Mouse (Mus musculus): ENCODE results near the gene Msi2. TPM values are rescaled to one million over a fixed set of nuclear protein-coding genes. Genes with fewer than 3 reads are reported as not detected.

Gene Msi2
- polyA plus RNA-seq, 1 experiment, result 69.3 TPM

DNA sequence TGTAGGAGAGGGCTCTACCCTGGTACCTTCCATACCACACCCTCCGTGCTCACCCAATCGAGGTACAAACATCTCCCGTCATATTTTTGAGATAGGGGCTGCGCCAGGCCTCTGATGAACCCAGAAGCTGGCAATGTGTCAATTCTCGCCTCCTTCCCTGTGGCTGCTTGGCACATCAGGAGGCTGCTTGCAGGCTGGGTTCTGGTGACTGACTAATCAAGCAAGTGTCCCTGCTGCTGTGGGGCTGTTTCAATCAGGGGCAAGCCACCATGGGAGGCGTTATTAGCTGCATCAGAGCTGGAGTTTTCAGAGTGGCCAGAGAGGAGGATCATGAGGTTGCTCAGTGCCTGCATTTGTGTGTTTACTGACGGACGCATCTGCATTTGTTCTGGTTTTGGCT lies 310.0 kb downstream of the Msi2 start:
- no peaks in the 10 kb centered on the region for H3K27me3 ChIP-seq (ENCODE audit: control insufficient read depth, insufficient read depth, low read length)
- H3K4me3 ChIP-seq (ENCODE audit: control insufficient read depth, low read depth, low read length), result no peak overlapping the region
- no peak overlapping the region for H3K27ac ChIP-seq (ENCODE audit: control insufficient read depth, insufficient read depth, low read depth, low read length)
- peaks cover 2% of the 10 kb centered on the region; the same call in 1 of the 2 replicates for H3K4me1 ChIP-seq (ENCODE audit: control insufficient read depth, insufficient read depth, low read length)
- no peak for TF ChIP-seq CTCF (IDR thresholded peaks at IDR 0.05; ENCODE audit: control insufficient read depth, insufficient read depth, insufficient replicate concordance, low read depth, low read length)
- no peaks in the 10 kb centered on the region for H3K36me3 ChIP-seq (ENCODE audit: control insufficient read depth, insufficient read depth, low read length)

DNA sequence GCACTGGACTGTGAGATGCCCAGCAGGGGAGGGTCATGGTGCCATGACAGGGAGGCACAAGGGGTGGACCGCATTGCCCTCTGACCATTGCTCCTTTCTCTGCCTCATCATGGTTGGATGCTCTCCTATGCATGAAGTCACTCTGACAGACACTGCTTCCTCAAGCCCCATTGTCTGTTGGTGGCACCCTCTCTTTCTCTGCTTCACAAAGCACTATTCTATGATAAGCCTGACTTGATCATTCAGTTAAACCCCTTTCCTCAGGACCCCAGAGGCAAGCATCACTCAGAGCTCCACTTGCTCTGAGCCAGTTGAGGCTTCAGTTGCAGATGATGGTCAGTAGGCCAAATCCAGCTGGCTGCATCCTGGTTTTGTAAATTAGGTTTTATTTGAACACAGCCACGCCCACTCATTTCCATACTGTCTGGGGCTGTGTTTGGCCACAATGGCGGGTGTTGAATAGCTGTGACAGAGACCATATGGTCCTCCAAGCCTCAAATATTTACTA lies 311.9 kb downstream of the Msi2 start:
- TF ChIP-seq POLR2A (IDR thresholded peaks at IDR 0.05; ENCODE audit: control insufficient read depth, low read depth, low read length) (no peak), CTCF (IDR thresholded peaks at IDR 0.05; ENCODE audit: control insufficient read depth, insufficient read depth, insufficient replicate concordance, low read depth, low read length) (no peak)
- Histone ChIP-seq H3K4me3 (ENCODE audit: control insufficient read depth, low read depth, low read length) (no peak overlapping the region), H3K27me3 (ENCODE audit: control insufficient read depth, insufficient read depth, low read length) (no peaks in the 10 kb centered on the region), H3K4me1 (ENCODE audit: control insufficient read depth, insufficient read depth, low read length) (peaks cover 2% of the 10 kb centered on the region; the same call in 1 of the 2 replicates), H3K36me3 (ENCODE audit: control insufficient read depth, insufficient read depth, low read length) (no peaks in the 10 kb centered on the region), H3K27ac (ENCODE audit: control insufficient read depth, insufficient read depth, low read depth, low read length) (no peak overlapping the region)

DNA sequence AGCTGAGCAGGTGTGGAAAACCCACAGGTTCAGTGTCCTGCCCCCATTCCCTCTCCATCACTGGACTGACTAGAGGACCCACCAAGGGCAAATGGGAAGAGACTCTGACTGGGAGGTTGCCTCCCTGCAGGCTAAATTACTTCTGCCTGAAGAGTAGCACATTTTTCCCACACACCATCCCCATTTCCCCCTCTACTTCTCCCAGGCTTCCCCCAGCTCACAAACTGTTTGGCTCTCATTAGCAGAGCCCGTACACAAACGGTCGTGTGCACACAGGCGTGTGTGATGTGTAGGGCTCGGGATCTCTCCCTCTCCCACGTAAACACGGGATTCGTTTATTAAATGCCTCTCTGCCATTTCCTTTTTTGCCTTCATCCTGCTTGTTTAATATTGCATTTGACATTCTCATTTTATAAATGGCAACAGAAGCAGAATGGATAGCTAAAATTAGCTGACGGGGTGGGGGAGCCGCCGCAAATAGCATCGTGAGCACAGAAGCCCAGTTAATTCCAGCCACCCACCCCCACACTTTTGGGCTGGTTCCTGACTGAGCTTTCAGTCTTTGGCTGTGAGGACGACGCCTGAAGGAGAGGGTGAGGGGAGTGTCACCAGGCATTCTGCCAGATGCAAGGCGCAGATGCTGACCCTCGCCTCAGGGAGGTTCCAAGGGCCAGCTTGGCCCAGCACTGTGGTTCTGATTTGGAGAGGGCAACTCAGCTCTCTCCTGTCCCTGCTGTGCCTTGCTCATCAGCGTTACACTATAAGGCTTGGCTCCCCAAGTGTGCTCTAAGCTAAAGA lies 313.3 kb downstream of the Msi2 start:
- H3K4me3 ChIP-seq (ENCODE audit: control insufficient read depth, low read depth, low read length), result no peak overlapping the region
- TF ChIP-seq POLR2A (IDR thresholded peaks at IDR 0.05; ENCODE audit: control insufficient read depth, low read depth, low read length) (no peak), CTCF (IDR thresholded peaks at IDR 0.05; ENCODE audit: control insufficient read depth, insufficient read depth, insufficient replicate concordance, low read depth, low read length) (no peak)
- no peaks in the 10 kb centered on the region for H3K27me3 ChIP-seq (ENCODE audit: control insufficient read depth, insufficient read depth, low read length)
- H3K36me3 ChIP-seq (ENCODE audit: control insufficient read depth, insufficient read depth, low read length), result no peaks in the 10 kb centered on the region
- H3K27ac ChIP-seq (ENCODE audit: control insufficient read depth, insufficient read depth, low read depth, low read length), result no peak overlapping the region
- H3K4me1 ChIP-seq (ENCODE audit: control insufficient read depth, insufficient read depth, low read length), result peaks cover 2% of the 10 kb centered on the region

DNA sequence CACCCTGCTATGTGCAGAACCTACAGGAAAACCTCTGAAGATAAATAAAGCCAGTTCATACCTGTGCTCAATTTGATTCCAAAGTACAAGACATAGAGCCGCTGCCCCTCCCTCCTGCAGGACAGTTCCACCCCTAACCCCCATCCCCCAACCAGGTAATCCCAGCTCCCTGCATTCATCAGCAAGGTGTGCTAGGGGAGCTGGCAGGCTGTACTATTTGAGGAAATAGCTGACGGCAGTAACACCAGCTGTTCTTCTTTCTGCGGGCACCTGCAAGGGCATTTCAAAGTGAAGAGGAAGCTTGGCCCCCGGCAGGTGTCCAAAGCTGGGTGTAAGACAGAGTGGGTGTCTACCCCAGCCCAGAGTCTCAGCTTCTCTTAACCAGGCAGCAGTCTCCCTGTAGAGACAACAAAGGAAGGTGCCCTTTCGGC lies 314.1 kb downstream of the Msi2 start:
- Histone ChIP-seq H3K36me3 (ENCODE audit: control insufficient read depth, insufficient read depth, low read length) (no peaks in the 10 kb centered on the region), H3K27me3 (ENCODE audit: control insufficient read depth, insufficient read depth, low read length) (no peaks in the 10 kb centered on the region), H3K4me1 (ENCODE audit: control insufficient read depth, insufficient read depth, low read length) (peaks cover 3% of the 10 kb centered on the region)

DNA sequence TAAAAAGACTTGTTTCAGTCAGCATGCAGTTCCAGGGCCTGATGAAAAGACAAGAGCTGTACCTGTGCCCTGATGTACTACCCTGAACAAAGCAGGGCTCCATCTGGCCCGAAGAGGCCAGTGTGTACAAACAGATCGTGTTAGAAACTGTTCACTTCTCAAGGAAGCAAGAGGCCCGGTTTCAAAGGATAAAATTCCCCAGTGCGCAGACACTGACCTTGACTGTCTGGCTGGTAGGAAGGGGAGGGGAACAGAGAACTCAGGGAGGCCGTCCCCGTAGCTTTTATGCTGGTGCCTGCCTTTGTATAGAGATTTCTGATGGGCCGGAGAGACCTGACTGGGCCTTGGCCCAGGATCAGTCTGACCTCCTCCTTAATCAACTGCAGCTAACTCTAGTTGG lies 316.0 kb downstream of the Msi2 start:
- Histone ChIP-seq H3K36me3 (ENCODE audit: control insufficient read depth, insufficient read depth, low read length) (no peaks in the 10 kb centered on the region), H3K27me3 (ENCODE audit: control insufficient read depth, insufficient read depth, low read length) (no peaks in the 10 kb centered on the region), H3K4me1 (ENCODE audit: control insufficient read depth, insufficient read depth, low read length) (peaks cover 4% of the 10 kb centered on the region), H3K27ac (ENCODE audit: control insufficient read depth, insufficient read depth, low read depth, low read length) (no peak overlapping the region; the same call in 1 of the 2 replicates), H3K4me3 (ENCODE audit: control insufficient read depth, low read depth, low read length) (no peak overlapping the region)
- TF ChIP-seq POLR2A (IDR thresholded peaks at IDR 0.05; ENCODE audit: control insufficient read depth, low read depth, low read length) (no peak), CTCF (IDR thresholded peaks at IDR 0.05; ENCODE audit: control insufficient read depth, insufficient read depth, insufficient replicate concordance, low read depth, low read length) (peak; percentile 2; the same call in 1 of the 2 replicates)

More for the DNA sequence above, 314.1 kb downstream of the Msi2 start:
- Histone ChIP-seq H3K27ac (ENCODE audit: control insufficient read depth, insufficient read depth, low read depth, low read length) (no peak overlapping the region), H3K4me3 (ENCODE audit: control insufficient read depth, low read depth, low read length) (no peak overlapping the region)
- TF ChIP-seq POLR2A (IDR thresholded peaks at IDR 0.05; ENCODE audit: control insufficient read depth, low read depth, low read length) (no peak), CTCF (IDR thresholded peaks at IDR 0.05; ENCODE audit: control insufficient read depth, insufficient read depth, insufficient replicate concordance, low read depth, low read length) (no peak)

DNA sequence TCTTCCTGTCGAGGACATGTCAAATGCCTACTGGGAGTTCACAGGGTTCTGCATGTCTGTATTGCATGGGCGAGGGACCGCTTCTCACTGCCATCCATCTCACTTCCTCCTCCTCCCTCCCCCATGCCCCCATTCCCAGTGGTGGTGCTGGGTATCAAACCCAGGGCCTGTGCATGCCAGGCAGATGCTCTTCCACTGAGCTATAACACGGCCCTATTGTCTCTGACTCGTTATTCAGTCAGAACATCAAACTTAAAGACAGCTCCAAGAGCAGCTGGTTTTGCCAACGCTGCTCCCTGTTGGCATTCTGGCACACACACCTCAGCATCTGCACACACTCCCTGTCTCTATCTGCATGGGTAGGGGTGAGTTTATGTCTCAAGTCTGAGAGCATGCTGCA lies 317.0 kb downstream of the Msi2 start:
- Histone ChIP-seq H3K27me3 (ENCODE audit: control insufficient read depth, insufficient read depth, low read length) (no peaks in the 10 kb centered on the region), H3K4me3 (ENCODE audit: control insufficient read depth, low read depth, low read length) (no peak overlapping the region), H3K36me3 (ENCODE audit: control insufficient read depth, insufficient read depth, low read length) (no peaks in the 10 kb centered on the region), H3K27ac (ENCODE audit: control insufficient read depth, insufficient read depth, low read depth, low read length) (peak overlapping the region; percentile 5; the same call in 1 of the 2 replicates), H3K4me1 (ENCODE audit: control insufficient read depth, insufficient read depth, low read length) (peaks cover 4% of the 10 kb centered on the region)
- TF ChIP-seq CTCF (IDR thresholded peaks at IDR 0.05; ENCODE audit: control insufficient read depth, insufficient read depth, insufficient replicate concordance, low read depth, low read length), result no peak
- no peak for TF ChIP-seq POLR2A (IDR thresholded peaks at IDR 0.05; ENCODE audit: control insufficient read depth, low read depth, low read length)

- peaks cover 4% of the 10 kb centered on the region for H3K4me1 ChIP-seq (ENCODE audit: control insufficient read depth, insufficient read depth, low read length)
- H3K27me3 ChIP-seq (ENCODE audit: control insufficient read depth, insufficient read depth, low read length), result no peaks in the 10 kb centered on the region
- H3K4me3 ChIP-seq (ENCODE audit: control insufficient read depth, low read depth, low read length), result no peak overlapping the region
- no peaks in the 10 kb centered on the region for H3K36me3 ChIP-seq (ENCODE audit: control insufficient read depth, insufficient read depth, low read length)
- no peak overlapping the region for H3K27ac ChIP-seq (ENCODE audit: control insufficient read depth, insufficient read depth, low read depth, low read length)
- no peak for TF ChIP-seq POLR2A (IDR thresholded peaks at IDR 0.05; ENCODE audit: control insufficient read depth, low read depth, low read length)
- no peak for TF ChIP-seq CTCF (IDR thresholded peaks at IDR 0.05; ENCODE audit: control insufficient read depth, insufficient read depth, insufficient replicate concordance, low read depth, low read length)
These were observed 317.4 kb downstream of the Msi2 start for GRCm38 (mm10) chr11:88400926-88401325.
